Mouse (Mus musculus): ENCODE results near the gene Schip1. TPM values are rescaled to one million over a fixed set of nuclear protein-coding genes. Genes with fewer than 3 reads are reported as not detected.

Gene Schip1
- polyA plus RNA-seq, 1 experiment from 2014 or later: 114 TPM

GRCm38 (mm10) chr3:68419792-68420191 lies 355.2 kb downstream of the Schip1 start:
- Histone ChIP-seq H3K9ac (no peak overlapping the region), H3K27ac (no peak overlapping the region), H3K27me3 (no peaks in the 10 kb centered on the region), H3K4me3 (no peak overlapping the region), H3K9me3 (replicated peaks) (no peaks in the 10 kb centered on the region), H3K4me1 (no peaks in the 10 kb centered on the region), H3K4me2 (replicated peaks) (no peak overlapping the region), H3K36me3 (no peaks in the 10 kb centered on the region)
- ATAC-seq (ENCODE audit: low FRiP score): no peak
- WGBS: 83% methylated on average over 4 of the region's 4 CpGs

- no peak overlapping the region for H3K4me3 ChIP-seq
- H3K9ac ChIP-seq: no peak overlapping the region
- H3K4me2 ChIP-seq (replicated peaks): no peak overlapping the region
- no peak for ATAC-seq (ENCODE audit: low FRiP score)
- no peaks in the 10 kb centered on the region for H3K4me1 ChIP-seq
- no peak overlapping the region for H3K27ac ChIP-seq
- H3K9me3 ChIP-seq (replicated peaks): no peaks in the 10 kb centered on the region
- no peaks in the 10 kb centered on the region for H3K27me3 ChIP-seq
- no peaks in the 10 kb centered on the region for H3K36me3 ChIP-seq
- WGBS: 81% methylated on average over 2 of the region's 2 CpGs
Measured at GRCm38 (mm10) chr3:68420927-68421326, 356.3 kb downstream of the Schip1 start.

DNA sequence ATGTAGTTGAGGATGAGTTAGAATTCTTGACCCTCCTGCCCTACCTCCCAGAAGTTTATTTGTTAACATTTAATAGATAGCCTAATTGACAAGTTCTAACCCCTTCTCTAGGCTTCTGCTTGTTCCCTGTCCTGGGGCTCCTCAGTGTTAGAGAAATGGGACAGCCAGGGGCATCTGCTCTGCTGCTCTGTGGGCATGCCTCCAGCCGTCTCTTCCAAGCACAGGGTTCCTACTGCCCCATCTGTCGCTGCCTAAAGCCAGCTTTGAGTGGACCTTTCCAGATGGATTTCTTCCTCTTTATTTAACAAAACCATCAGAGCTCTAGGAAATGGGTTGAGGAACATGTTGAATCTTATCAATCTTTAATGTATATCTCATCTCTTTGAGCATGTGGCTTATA lies 357.2 kb downstream of the Schip1 start:
- Histone ChIP-seq H3K9me3 (replicated peaks) (no peaks in the 10 kb centered on the region), H3K4me1 (no peaks in the 10 kb centered on the region), H3K27ac (no peak overlapping the region), H3K4me2 (replicated peaks) (no peak overlapping the region), H3K9ac (no peak overlapping the region), H3K36me3 (no peaks in the 10 kb centered on the region), H3K27me3 (no peaks in the 10 kb centered on the region), H3K4me3 (no peak overlapping the region)
- ATAC-seq (ENCODE audit: low FRiP score): no peak
- 91% methylated on average over 2 of the region's 2 CpGs for WGBS

DNA sequence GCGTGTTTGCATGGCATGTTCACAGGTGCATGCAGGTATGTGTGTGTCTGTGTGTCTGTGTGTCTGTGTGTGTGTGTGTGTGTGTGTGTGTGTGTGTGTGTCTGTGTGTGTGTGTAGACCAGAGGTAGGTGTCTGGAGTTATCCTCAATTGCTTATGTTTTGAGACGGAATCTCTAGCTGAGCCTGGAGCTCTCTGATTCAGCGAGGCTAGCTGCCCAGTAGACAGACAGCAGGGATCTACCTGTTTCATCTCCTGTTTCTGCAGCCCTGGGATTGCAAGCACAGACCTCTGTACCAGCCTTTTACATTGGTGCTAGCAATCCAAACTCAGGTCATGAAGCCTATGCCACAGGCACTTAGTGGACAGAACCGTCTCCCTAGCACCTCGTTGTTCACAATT lies 363.5 kb downstream of the Schip1 start:
- H3K27me3 ChIP-seq: no peaks in the 10 kb centered on the region
- ATAC-seq (ENCODE audit: low FRiP score): no peak
- no peak overlapping the region for H3K9ac ChIP-seq
- H3K9me3 ChIP-seq (replicated peaks): no peaks in the 10 kb centered on the region
- H3K27ac ChIP-seq: no peak overlapping the region
- WGBS: 92% methylated on average over 5 of the region's 5 CpGs
- H3K4me2 ChIP-seq (replicated peaks): no peak overlapping the region
- no peaks in the 10 kb centered on the region for H3K4me1 ChIP-seq
- no peak overlapping the region for H3K4me3 ChIP-seq
- H3K36me3 ChIP-seq: no peaks in the 10 kb centered on the region

DNA sequence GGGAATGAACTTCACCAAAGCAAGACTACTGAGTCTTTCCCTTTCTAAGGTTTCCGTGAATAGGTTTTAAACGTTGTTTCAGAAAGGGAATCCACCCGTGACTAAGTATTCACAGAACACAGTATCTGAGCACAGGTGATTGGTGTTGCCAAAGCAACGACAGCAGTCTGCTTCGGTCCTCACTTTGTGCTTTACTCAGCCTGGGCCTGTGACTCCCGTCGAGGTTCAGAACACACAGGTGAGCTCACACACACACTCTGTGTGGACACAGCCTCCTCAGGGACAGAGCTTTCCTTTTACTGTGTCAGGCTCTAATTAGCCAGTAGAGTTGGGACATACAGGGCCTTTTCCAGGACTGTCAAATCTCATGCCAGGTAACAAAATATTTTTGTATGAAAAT lies 369.8 kb downstream of the Schip1 start:
- Histone ChIP-seq H3K4me1 (no peaks in the 10 kb centered on the region), H3K9me3 (replicated peaks) (no peaks in the 10 kb centered on the region), H3K9ac (no peak overlapping the region), H3K27me3 (no peaks in the 10 kb centered on the region), H3K27ac (no peak overlapping the region), H3K36me3 (no peaks in the 10 kb centered on the region), H3K4me2 (replicated peaks) (no peak overlapping the region), H3K4me3 (no peak overlapping the region)
- ATAC-seq (ENCODE audit: low FRiP score): no peak
- WGBS: 47% methylated on average over 7 of the region's 7 CpGs

DNA sequence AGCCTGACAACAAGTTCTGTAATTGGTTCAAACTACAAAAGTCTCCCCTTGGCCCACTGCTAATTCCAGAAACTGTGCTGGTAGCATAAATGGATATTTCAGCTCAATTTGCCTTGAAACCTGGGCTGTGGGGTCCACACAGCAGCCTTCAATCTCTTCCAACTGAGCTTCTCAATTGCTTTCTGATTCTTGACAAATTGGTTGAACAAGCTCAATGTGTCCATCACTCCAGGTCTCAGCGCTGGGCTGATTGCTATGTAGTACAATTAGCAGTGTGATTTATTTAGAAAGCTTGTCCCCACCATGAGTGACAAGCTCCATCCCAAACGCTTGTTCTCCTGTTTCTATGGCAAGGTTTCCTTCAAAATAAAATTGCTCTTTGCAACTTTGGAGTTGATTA lies 370.3 kb downstream of the Schip1 start:
- no peak overlapping the region for H3K27ac ChIP-seq
- no peaks in the 10 kb centered on the region for H3K27me3 ChIP-seq
- H3K9ac ChIP-seq: no peak overlapping the region
- H3K9me3 ChIP-seq (replicated peaks): no peaks in the 10 kb centered on the region
- no peaks in the 10 kb centered on the region for H3K36me3 ChIP-seq
- no peak for ATAC-seq (ENCODE audit: low FRiP score)
- H3K4me3 ChIP-seq: no peak overlapping the region
- H3K4me2 ChIP-seq (replicated peaks): no peak overlapping the region
- 68% methylated on average over 2 of the region's 2 CpGs for WGBS
- no peaks in the 10 kb centered on the region for H3K4me1 ChIP-seq

GRCm38 (mm10) chr3:68448480-68448879 lies 383.9 kb downstream of the Schip1 start:
- Histone ChIP-seq H3K4me2 (replicated peaks) (no peak overlapping the region), H3K27ac (no peak overlapping the region), H3K4me1 (no peaks in the 10 kb centered on the region), H3K9me3 (replicated peaks) (no peaks in the 10 kb centered on the region), H3K36me3 (no peaks in the 10 kb centered on the region), H3K4me3 (no peak overlapping the region), H3K27me3 (no peaks in the 10 kb centered on the region), H3K9ac (no peak overlapping the region)
- no peak for ATAC-seq (ENCODE audit: low FRiP score)
- 86% methylated on average over 2 of the region's 2 CpGs for WGBS

DNA sequence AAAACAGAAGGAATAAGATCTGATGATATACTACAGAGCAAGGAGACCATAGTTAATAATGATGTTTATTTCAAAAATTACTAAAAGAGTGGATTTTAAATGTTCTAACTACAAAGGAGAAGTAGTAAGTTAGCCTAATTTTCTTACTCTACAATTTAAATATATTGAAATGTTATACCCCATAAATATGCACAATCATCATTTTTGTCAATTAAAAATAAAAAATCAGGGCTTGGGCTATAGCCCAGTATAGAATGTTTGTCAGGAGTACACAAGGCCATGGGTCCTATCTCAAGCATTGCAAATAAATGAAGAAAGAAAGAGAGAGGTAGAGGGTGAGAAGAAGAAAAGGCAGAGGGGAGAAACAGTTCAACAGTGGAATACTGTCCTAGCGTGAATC lies 387.0 kb downstream of the Schip1 start:
- Histone ChIP-seq H3K27me3 (no peaks in the 10 kb centered on the region), H3K4me1 (no peaks in the 10 kb centered on the region), H3K36me3 (no peaks in the 10 kb centered on the region), H3K4me3 (no peak overlapping the region), H3K9ac (no peak overlapping the region), H3K4me2 (replicated peaks) (no peak overlapping the region), H3K27ac (no peak overlapping the region), H3K9me3 (replicated peaks) (no peaks in the 10 kb centered on the region)
- no peak for ATAC-seq (ENCODE audit: low FRiP score)
- 97% methylated on average over 1 of the region's 1 CpGs for WGBS

DNA sequence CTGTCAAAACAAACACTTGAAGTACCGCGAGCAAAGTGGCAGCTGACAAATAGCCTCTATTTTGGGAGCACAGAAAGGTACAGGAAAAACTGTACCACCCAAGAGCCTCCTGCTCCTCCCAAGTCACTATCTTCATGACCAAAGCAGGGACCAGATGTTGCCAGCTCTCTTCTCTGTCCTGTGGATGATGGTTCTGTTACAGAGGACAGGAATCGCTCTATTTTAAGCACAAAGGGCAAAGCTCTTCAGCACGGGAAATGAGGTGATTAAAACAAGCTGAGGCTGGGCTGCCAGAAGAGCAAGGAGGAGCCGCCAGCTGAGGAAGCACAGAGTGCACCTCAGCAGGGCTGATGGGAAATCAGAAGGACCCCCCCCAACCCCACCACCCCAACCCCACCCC lies 388.7 kb downstream of the Schip1 start:
- Histone ChIP-seq H3K4me2 (replicated peaks) (no peak overlapping the region), H3K9me3 (replicated peaks) (no peaks in the 10 kb centered on the region), H3K27me3 (no peaks in the 10 kb centered on the region), H3K9ac (no peak overlapping the region), H3K4me3 (no peak overlapping the region), H3K4me1 (no peaks in the 10 kb centered on the region), H3K27ac (no peak overlapping the region), H3K36me3 (no peaks in the 10 kb centered on the region)
- 40% methylated on average over 5 of the region's 5 CpGs for WGBS
- no peak for ATAC-seq (ENCODE audit: low FRiP score)

DNA sequence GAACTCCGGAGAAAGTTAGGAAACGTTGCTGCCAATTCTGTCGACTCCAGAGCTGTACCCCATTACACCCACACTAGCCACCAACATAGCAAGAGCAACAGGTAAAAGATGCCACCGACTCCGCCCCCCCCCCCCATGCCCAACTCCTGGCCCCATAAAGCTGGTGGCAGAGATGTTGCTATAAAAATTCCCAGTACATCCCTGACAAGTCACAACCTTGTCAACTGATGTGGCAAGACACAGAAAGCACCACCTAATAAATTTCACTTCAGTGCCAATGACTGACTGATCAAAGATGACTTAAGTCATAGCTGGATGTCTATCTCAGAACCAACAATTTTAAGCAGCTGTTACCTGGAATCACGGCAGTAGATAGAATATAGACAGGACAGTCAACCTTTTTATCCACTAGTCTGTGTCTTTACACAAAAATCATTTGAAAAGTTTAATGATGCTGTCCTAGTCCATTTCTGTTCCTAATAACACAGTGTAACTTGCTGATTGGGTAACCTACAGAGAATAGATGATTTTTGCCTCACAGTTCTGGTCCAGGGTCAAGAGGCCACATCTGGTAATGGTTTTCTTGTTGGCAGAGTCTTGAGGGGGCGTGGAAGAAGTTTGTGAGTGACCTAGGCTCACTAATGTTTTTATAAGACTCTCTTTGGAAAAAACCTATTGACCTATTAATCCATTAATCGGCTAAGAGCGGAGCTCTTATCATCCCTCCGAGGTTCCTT lies 389.3 kb downstream of the Schip1 start:
- WGBS: 68% methylated on average over 10 of the region's 10 CpGs
- no peak overlapping the region for H3K4me2 ChIP-seq (replicated peaks)

GRCm38 (mm10) chr3:68466643-68467042 lies 402.0 kb downstream of the Schip1 start:
- Histone ChIP-seq H3K4me1 (peaks cover 11% of the 10 kb centered on the region), H3K4me2 (replicated peaks) (no peak overlapping the region), H3K27me3 (0 out of 2 replicates have a peak, but pooled peaks cover 3% of the 10 kb centered on the region), H3K9ac (no peak overlapping the region), H3K36me3 (no peaks in the 10 kb centered on the region), H3K9me3 (replicated peaks) (no peaks in the 10 kb centered on the region), H3K27ac (no peak overlapping the region), H3K4me3 (no peak overlapping the region)
- 29% methylated on average over 5 of the region's 5 CpGs for WGBS
- ATAC-seq (ENCODE audit: low FRiP score): no peak

More for the DNA sequence above, 389.3 kb downstream of the Schip1 start:
- Histone ChIP-seq H3K4me3 (no peak overlapping the region), H3K9me3 (replicated peaks) (no peaks in the 10 kb centered on the region), H3K36me3 (no peaks in the 10 kb centered on the region), H3K27ac (no peak overlapping the region), H3K9ac (no peak overlapping the region), H3K27me3 (no peaks in the 10 kb centered on the region), H3K4me1 (no peaks in the 10 kb centered on the region)
- ATAC-seq (ENCODE audit: low FRiP score): no peak

DNA sequence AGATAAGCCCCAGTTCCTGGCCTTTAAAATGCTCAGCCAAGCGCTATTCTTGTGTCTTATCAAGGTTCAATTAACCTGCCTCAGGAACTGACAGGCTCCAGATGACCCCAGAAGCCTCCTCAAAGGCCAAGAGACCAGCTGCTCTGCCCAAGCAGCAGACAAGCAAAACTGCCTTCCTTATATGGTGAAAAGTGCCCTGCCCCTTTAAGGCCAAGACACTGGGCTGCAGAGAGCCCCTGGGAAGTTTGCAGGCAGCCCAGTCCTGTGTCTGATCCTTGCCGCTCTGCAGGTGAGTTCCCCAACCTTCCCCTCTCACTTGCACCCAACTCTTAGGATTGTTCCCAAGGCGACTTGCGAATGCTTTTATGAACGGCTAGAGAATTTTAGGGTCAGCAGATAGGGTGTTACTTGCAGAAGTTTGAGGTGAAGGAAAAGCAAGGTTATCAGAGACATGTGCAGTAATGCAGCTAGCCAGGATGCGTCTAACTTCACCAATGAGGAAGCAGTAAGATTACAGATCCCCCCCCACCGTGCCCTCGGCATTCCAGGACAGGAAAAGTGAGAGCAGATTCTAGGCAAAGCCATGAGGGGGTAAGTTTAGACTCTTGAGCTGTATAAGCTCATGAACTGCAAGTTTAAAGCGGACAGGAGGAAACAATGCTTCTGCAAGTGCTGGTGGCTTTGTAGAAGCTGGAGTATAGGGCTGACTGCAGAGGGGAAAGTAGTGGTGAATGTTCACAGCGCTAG lies 403.5 kb downstream of the Schip1 start:
- ATAC-seq (ENCODE audit: low FRiP score): no peak
- H3K9ac ChIP-seq: no peak overlapping the region; the same call in 1 of the 2 replicates

DNA sequence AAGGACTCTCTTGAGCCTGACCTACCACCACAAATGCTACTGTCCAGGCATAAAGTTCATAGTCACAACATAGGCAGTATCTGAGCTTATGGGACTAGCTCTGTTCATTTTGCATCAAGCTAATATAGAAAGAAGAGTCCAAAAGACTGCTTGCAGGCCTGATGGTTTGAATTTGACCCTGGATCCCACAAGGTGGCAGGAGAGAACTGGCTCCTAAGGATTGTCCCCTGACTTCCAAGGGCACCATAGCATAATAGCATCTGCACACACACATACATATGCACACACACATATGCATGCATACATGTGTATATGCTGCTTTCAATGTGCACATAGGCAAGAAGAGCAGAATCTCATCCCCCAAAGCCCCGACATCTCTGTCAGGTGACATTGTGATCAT lies 405.0 kb downstream of the Schip1 start:
- ATAC-seq (ENCODE audit: low FRiP score): no peak
- Histone ChIP-seq H3K4me3 (no peak overlapping the region), H3K27ac (no peak overlapping the region), H3K4me2 (replicated peaks) (no peak overlapping the region), H3K27me3 (0 out of 2 replicates have a peak, but pooled peaks cover 3% of the 10 kb centered on the region), H3K9me3 (replicated peaks) (no peaks in the 10 kb centered on the region), H3K9ac (no peak overlapping the region), H3K4me1 (peaks cover 11% of the 10 kb centered on the region), H3K36me3 (no peaks in the 10 kb centered on the region)
- 84% methylated on average over 1 of the region's 1 CpGs for WGBS

More for the DNA sequence above, 403.5 kb downstream of the Schip1 start:
- Histone ChIP-seq H3K4me2 (replicated peaks) (peak overlapping the region; percentile 46), H3K36me3 (no peaks in the 10 kb centered on the region), H3K27me3 (0 out of 2 replicates have a peak, but pooled peaks cover 3% of the 10 kb centered on the region), H3K27ac (no peak overlapping the region), H3K4me1 (peaks cover 11% of the 10 kb centered on the region), H3K4me3 (peak overlapping the region; percentile 18), H3K9me3 (replicated peaks) (no peaks in the 10 kb centered on the region)
- 1% methylated on average over 10 of the region's 10 CpGs for WGBS
